Comparison of ENCODE assay signal across 10 mouse cellular contexts in genomic region chr13:95336122-95336677, GRCm38 (mm10). TPM values are rescaled to one million over a fixed set of nuclear protein-coding genes. Genes with fewer than 3 reads are reported as not detected.
DNase-seq lines count a peak whose midpoint lies in the region; ATAC-seq lines count a peak whose summit lies in the region.
"Had no signal": no experiment of that assay in that cellular context is flagged by ENCODE, and none has a peak within 500 bp of the region (broad histone marks: within the 10 kb centered on the region; RNA-seq: fewer than 3 reads in every experiment).

No protein-coding gene starts in this region.

- no peak overlapping the region for H3K9ac ChIP-seq in hindbrain, embryonic 16.5 days (ENCODE audit: low read depth, low read length)
- H3K9ac ChIP-seq in stomach, embryonic 16.5 days (ENCODE audit: low read length), result no peak overlapping the region
- H3K9ac ChIP-seq: heart, embryonic 13.5 days had no signal

- intact Hi-C loops in left cerebral cortex, postnatal 4 days (cut with DNase I), result no loop called here
- intact Hi-C loops in left cerebral cortex, postnatal 14 days (cut with DNase I), result no loop called here
- intact Hi-C loops in heart, postnatal 14 days (cut with DNase I), result no loop called here

- H3K27ac ChIP-seq in hindbrain, embryonic 16.5 days (ENCODE audit: low read depth, low read length), result peak overlapping the region; percentile 44; the same call in 1 of the 2 replicates
- no peak overlapping the region for H3K27ac ChIP-seq in stomach, embryonic 16.5 days (ENCODE audit: low read length)
- H3K27ac ChIP-seq: heart, embryonic 13.5 days had no signal

- no peaks in the 10 kb centered on the region for H3K27me3 ChIP-seq in hindbrain, embryonic 16.5 days (replicated peaks; ENCODE audit: control insufficient read depth, insufficient read depth, low read length)
- no peaks in the 10 kb centered on the region for H3K27me3 ChIP-seq in stomach, embryonic 16.5 days (ENCODE audit: control insufficient read depth, insufficient read depth, low read length)
- H3K27me3 ChIP-seq: heart, embryonic 13.5 days had no signal

- H3K9me3 ChIP-seq in hindbrain, embryonic 16.5 days (ENCODE audit: control insufficient read depth, low read length), result peaks cover 2% of the 10 kb centered on the region; the same call in 1 of the 2 replicates
- no peaks in the 10 kb centered on the region for H3K9me3 ChIP-seq in stomach, embryonic 16.5 days (replicated peaks; ENCODE audit: control insufficient read depth, low read length)
- H3K9me3 ChIP-seq: heart, embryonic 13.5 days had no signal

- peaks cover 17% of the 10 kb centered on the region for H3K36me3 ChIP-seq in hindbrain, embryonic 16.5 days (ENCODE audit: control insufficient read depth, insufficient read depth, low read length)
- peaks cover 13% of the 10 kb centered on the region for H3K36me3 ChIP-seq in stomach, embryonic 16.5 days (ENCODE audit: control insufficient read depth, insufficient read depth, low read length)

- no peaks in the 10 kb centered on the region for H3K4me1 ChIP-seq in hindbrain, embryonic 16.5 days (ENCODE audit: control insufficient read depth, insufficient read depth, low read depth, low read length)
- H3K4me1 ChIP-seq in stomach, embryonic 16.5 days (ENCODE audit: control insufficient read depth, insufficient read depth, low read length), result 0 out of 2 replicates have a peak, but pooled peaks cover 2% of the 10 kb centered on the region

- WGBS in hindbrain, embryonic 16.5 days, result 53% methylated on average over 39 of the region's 40 CpGs
- 74% methylated on average over 40 of the region's 40 CpGs for WGBS in stomach, embryonic 16.5 days

- H3K4me2 ChIP-seq in hindbrain, embryonic 16.5 days (ENCODE audit: low read length), result peak overlapping the region; percentile 43
- no peak overlapping the region for H3K4me2 ChIP-seq in stomach, embryonic 16.5 days (ENCODE audit: low read depth, low read length)
- H3K4me2 ChIP-seq: heart, embryonic 13.5 days had no signal

- peak; percentile 66 for ATAC-seq in hindbrain, embryonic 16.5 days
- ATAC-seq in stomach, embryonic 16.5 days (ENCODE audit: insufficient read depth, low FRiP score), result 0 out of 2 replicates have a peak, but pooled peaks have one; percentile 31
- no peak for ATAC-seq in megakaryocyte-erythroid progenitor cell, adult 5-6 weeks (replicated peaks; ENCODE audit: low FRiP score, low TSS enrichment, poor library complexity, severe bottlenecking)

- DNase-seq in left cerebral cortex, postnatal 4 days, result peak; percentile 75
- no peak for DNase-seq in left cerebral cortex, postnatal 14 days (ENCODE audit: low spot score in 2 of 2)
- DNase-seq in cerebellum, adult 9-10 months, result peak; percentile 81
- no peak for DNase-seq in embryo, embryonic 10.5 days (ENCODE audit: low spot score)
- DNase-seq in heart, postnatal 14 days, result no peak
- DNase-seq: thymus, adult 2 months had no signal

- H3K4me3 ChIP-seq in hindbrain, embryonic 16.5 days (ENCODE audit: low read length), result peak overlapping the region; percentile 28
- no peak overlapping the region for H3K4me3 ChIP-seq in stomach, embryonic 16.5 days (replicated peaks; ENCODE audit: low read length)
- H3K4me3 ChIP-seq: heart, embryonic 13.5 days had no signal

RNA-seq across cellular contexts. Expression of gene Zbed3, which starts 12.8 kb away (rescaled TPM):
- total RNA-seq in left cerebral cortex, postnatal 4 days (2021), result 10 to 100 TPM; 17.4 to 20.0 TPM
- total RNA-seq in left cerebral cortex, postnatal 14 days (2021), result 10 to 100 TPM; 16.7 to 17.3 TPM
- polyA plus RNA-seq in hindbrain, embryonic 16.5 days (2015; fragmentation: Nextera tagmentation; extraction: Ambion mirVana), result 33.1 and 34.1 TPM in 2 replicates
- polyA plus RNA-seq in stomach, embryonic 16.5 days (2015; fragmentation: Nextera tagmentation; extraction: Ambion mirVana), result 40.2 and 46.5 TPM in 2 replicates
- total RNA-seq in megakaryocyte-erythroid progenitor cell, adult 5-6 weeks (2014; fragmentation: Nextera tagmentation), result 13.3 and 15.1 TPM in 2 replicates
- total RNA-seq in megakaryocyte-erythroid progenitor cell, adult 5-6 weeks (2017), result 0.76 and 2.6 TPM in 2 replicates
- 10 to 100 TPM; 17.8 to 19.7 TPM for total RNA-seq in heart, postnatal 14 days (2021)

RNA-seq across cellular contexts. Expression of gene Aggf1, which starts 39.0 kb away (rescaled TPM):
- 10 to 100 TPM; 38.1 to 39.8 TPM for total RNA-seq in left cerebral cortex, postnatal 4 days (2021)
- 10 to 100 TPM; 44.4 to 47.0 TPM for total RNA-seq in left cerebral cortex, postnatal 14 days (2021)
- polyA plus RNA-seq in hindbrain, embryonic 16.5 days (2015; fragmentation: Nextera tagmentation; extraction: Ambion mirVana), result 31.4 and 33.0 TPM in 2 replicates
- polyA plus RNA-seq in stomach, embryonic 16.5 days (2015; fragmentation: Nextera tagmentation; extraction: Ambion mirVana), result 21.6 and 23.5 TPM in 2 replicates
- 53.1 and 58.0 TPM in 2 replicates for total RNA-seq in megakaryocyte-erythroid progenitor cell, adult 5-6 weeks (2014; fragmentation: Nextera tagmentation)
- total RNA-seq in megakaryocyte-erythroid progenitor cell, adult 5-6 weeks (2017), result 69.0 and 72.8 TPM in 2 replicates
- 10 to 100 TPM; 21.8 to 22.1 TPM for total RNA-seq in heart, postnatal 14 days (2021)

Comparison
In these comparisons a context has a peak if more than half of its experiments do, and no peak if none do; other contexts are left out.
1. DNase-seq: peak in left cerebral cortex, postnatal 4 days (single experiment) and cerebellum, adult 9-10 months (single experiment); none in left cerebral cortex, postnatal 14 days (0 of 2), embryo, embryonic 10.5 days (single experiment) and heart, postnatal 14 days (0 of 2).